In genomic region chr4:54993001-54993400, GRCm38 (mm10) we compare ENCODE assay signal across 1 mouse cellular context. TPM values are rescaled to one million over a fixed set of nuclear protein-coding genes. Genes with fewer than 3 reads are reported as not detected.
"Had no signal": no experiment of that assay in that cellular context is flagged by ENCODE, and none has a peak within 500 bp of the region (broad histone marks: within the 10 kb centered on the region; RNA-seq: fewer than 3 reads in every experiment).

No protein-coding gene starts in this region.

RNA-seq across cellular contexts. Expression of gene Zfp462, which starts 48.2 kb away (rescaled TPM):
- total RNA-seq: neutrophil, adult 5-6 weeks had no signal
